Mouse (Mus musculus) lung, postnatal 10 days (tissue): Measurements from ENCODE around the gene Gm1113.

ENCODE experiments used
- DNase-seq: peaks from one replicate; pipeline ENCODE4 v3.0.0; 2021

Gene Gm1113

GRCm38 (mm10) chr9:35474104-35474724 lies 43.9 kb downstream of the Gm1113 start:
- DNase-seq = no peak

DNA sequence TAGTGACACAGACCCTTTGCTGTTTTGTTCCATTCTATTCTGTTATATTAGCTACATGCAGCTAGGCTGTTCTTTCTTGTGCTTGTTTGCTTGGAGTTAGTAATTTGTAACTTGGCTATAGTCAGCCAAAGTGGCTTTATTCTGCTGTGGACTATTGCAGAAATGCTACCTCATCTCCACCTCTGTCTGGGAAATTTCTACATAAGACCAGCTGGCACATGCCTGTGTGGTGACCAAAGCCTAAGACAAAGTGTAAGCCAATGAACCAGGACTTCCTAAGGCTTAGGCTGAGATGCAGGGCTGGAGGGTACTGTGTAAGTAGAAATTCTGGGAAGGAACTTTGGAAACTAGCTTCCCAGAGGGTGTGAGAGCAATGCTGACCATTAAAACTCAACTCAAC lies 49.2 kb downstream of the Gm1113 start:
- no peak for DNase-seq

DNA sequence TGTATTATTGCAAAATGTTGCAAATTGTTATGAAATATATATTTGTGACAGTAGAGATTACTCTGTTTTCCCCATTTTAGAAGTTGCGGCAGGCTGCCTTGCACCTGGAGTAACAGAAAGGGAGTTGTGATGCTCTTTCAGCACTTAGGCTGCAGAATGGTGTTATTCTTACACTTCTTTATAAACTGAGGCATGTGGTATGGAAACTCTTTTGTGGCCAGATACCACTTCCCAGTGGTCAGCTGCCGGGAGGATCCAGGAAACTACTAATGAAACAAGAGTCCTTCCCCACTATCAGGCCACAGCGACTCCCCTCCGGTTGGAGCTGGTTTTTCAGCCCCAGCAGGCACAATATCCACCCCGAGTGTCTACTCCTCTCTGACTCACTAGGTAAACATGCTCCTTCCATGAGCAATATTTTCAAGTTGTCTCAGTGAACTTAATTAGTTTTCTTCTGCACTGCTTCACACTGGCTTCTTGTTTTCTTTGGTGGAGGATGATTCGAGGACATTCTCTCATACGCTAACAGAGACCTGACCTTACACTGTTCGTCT lies 50.7 kb downstream of the Gm1113 start:
- DNase-seq = peak; percentile 16

- DNase-seq = no peak
Measured at GRCm38 (mm10) chr9:35459594-35459993, 58.5 kb downstream of the Gm1113 start.
